Mouse (Mus musculus): ENCODE measurements around the gene Hoxb13. TPM values are rescaled to one million over a fixed set of nuclear protein-coding genes. Genes with fewer than 3 reads are reported as not detected.

The Hoxb13 gene
- total RNA-seq, 1 experiment from 2014 or later = not detected

DNA sequence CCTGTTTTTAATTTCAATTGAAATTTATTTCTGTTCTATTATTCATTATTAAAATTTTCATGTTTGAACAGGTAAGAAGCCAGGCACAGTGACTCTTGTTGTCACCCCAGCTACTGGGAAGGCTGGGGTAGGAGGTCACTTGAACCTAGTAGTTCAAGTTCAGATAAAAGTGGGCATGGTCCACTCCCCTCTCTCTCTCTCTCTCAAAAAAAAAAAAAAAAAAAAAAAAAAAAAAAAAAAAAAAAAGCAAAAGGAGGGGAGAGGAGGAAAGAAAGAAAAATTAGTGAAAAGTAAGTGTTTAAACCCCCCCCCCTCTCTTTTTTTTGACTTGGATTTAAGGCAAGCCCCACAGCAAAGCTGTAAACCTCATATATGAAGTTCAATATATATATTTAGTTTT, 9.9 kb upstream of the Hoxb13 start:
- ATAC-seq (ENCODE audit: extremely low read depth, insufficient number of reproducible peaks, low FRiP score, poor library complexity, severe bottlenecking) = no peak

DNA sequence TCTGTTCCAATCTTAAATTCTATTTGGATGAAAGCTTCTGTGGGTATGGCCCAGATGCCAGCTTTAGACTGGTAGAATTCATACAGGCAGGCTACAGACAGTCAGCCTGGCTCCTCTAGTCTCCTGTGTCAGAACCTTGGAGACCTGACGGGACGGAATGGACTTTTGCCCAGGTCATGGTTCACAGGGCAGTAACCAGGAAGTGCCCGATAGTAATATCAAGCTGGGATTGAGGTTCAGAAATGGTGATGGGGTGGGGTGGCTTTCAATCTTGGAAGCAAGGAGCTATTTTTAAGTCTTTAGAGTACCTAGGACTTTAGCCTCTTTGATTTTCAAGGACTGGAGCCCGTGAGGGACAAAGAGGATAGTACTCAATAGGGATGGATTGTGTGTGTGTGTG, 6.8 kb upstream of the Hoxb13 start:
- ATAC-seq (ENCODE audit: extremely low read depth, insufficient number of reproducible peaks, low FRiP score, poor library complexity, severe bottlenecking) = no peak

DNA sequence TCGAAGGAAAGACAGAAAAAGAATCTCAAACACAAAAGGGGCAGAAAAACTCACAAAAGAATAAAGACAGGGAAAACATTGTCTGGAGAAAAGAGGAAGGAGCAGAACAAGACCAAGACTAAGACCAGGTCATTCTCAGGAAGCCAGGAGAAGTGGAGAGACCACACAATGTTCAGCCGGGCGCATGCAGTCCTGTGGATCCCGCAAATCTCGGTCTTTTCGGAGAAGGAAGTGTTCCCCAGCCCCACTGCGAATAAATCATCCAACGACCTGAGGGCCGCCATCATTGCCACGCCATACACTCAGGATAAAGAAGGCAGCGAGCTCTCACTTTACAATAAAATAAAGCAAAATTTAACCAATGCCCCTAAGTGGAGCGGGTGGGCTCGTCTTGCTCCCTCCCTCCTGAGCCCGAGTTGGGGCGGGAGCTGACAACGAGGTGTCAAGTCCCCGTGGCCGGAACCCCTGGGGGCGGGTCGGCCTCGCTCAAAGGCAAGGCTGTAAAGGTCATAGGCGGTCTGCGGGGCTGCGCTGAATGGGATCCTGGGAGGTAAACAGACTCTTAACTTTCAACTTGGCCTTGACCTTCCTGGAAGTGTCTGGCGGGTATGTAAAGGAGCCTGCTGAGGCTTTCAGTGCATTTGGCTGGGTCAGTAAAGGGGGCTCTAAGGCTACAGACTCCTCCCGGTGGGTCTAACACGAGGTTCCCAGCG, 4.2 kb upstream of the Hoxb13 start:
- no peak for ATAC-seq (ENCODE audit: extremely low read depth, insufficient number of reproducible peaks, low FRiP score, poor library complexity, severe bottlenecking)

- no peak for ATAC-seq (ENCODE audit: extremely low read depth, insufficient number of reproducible peaks, low FRiP score, poor library complexity, severe bottlenecking)
Measured at GRCm38 (mm10) chr11:96191132-96191531, 3.0 kb upstream of the Hoxb13 start.

- ATAC-seq (ENCODE audit: extremely low read depth, insufficient number of reproducible peaks, low FRiP score, poor library complexity, severe bottlenecking) = no peak
Measured at GRCm38 (mm10) chr11:96194401-96194710, 240 bp downstream of the Hoxb13 start.

DNA sequence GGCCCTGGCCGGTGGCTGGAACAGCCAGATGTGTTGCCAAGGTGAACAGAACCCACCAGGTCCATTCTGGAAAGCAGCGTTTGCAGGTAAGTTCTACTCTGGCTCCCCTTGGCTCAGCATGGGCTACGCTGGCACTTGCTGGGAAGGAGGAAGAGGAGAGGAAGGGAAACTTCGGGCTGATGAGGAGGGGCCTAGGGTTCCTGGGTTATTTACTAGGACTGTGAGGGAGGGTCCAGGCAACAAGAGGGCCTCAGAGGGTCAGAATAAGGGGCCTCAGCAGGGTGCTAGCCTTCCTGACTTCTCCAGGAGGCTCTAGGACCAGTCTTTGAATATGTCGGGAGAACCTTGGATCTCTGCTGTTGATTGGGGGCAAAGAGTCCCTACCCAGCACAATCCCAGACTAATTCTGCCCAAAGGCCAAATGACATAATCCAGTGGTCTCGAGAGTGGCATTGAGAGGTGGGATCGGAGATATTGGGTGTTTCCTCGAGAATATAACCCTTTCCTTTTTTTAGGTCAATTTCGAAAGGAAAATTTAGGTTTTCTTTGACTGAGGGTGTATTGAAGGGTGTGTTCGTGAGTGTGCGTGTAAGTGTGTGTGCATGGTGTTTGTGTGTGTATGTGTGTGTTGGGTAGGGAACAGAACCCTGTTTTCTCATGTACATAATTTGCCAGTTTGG, 985 bp downstream of the Hoxb13 start:
- ATAC-seq (ENCODE audit: extremely low read depth, insufficient number of reproducible peaks, low FRiP score, poor library complexity, severe bottlenecking) = no peak

DNA sequence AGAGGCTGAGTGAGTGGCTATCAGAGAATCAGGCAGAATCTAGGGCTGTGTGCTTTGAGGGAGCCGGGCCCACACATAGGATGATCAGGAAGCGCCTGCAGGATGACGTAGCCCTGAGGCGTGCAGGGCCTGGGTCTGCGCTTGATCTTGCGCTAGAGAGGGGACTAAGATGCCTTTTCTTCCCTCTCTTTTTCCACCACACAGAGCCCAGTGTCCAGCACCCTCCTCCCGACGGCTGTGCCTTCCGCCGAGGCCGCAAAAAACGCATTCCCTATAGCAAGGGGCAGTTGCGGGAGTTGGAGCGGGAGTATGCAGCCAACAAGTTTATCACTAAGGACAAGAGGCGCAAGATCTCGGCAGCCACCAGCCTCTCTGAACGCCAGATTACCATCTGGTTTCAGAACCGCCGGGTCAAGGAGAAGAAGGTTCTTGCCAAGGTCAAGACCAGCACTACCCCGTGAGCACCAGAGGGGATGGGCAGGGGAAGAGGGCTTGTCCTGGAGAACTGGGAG, 1.7 kb downstream of the Hoxb13 start:
- no peak for ATAC-seq (ENCODE audit: extremely low read depth, insufficient number of reproducible peaks, low FRiP score, poor library complexity, severe bottlenecking)

DNA sequence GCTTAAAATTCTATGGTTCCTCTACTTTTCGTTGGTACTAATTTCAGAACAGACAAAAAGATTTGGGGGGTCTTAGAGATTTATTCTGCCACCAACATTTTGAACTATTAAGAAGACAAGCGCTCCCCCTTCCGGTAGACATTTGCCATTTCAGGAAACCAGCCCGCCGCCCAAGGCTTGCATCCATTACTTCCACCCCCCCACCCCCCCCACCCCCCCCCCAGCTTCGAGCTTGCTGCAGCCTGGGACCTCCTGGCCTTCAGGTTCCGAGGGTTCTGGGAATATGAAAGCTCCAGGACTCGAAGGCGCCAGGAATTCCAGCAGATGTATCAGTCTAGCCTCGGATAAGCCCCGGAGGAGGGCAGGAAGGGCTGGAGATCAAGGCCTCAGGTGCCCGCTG, 4.5 kb downstream of the Hoxb13 start:
- no peak for ATAC-seq (ENCODE audit: extremely low read depth, insufficient number of reproducible peaks, low FRiP score, poor library complexity, severe bottlenecking)

GRCm38 (mm10) chr11:96199181-96200086, 5.3 kb downstream of the Hoxb13 start:
- no peak for ATAC-seq (ENCODE audit: extremely low read depth, insufficient number of reproducible peaks, low FRiP score, poor library complexity, severe bottlenecking)

- no peak for ATAC-seq (ENCODE audit: extremely low read depth, insufficient number of reproducible peaks, low FRiP score, poor library complexity, severe bottlenecking)
Measured at GRCm38 (mm10) chr11:96200183-96200655, 6.1 kb downstream of the Hoxb13 start.

GRCm38 (mm10) chr11:96201741-96202140, 7.6 kb downstream of the Hoxb13 start:
- no peak for ATAC-seq (ENCODE audit: extremely low read depth, insufficient number of reproducible peaks, low FRiP score, poor library complexity, severe bottlenecking)

DNA sequence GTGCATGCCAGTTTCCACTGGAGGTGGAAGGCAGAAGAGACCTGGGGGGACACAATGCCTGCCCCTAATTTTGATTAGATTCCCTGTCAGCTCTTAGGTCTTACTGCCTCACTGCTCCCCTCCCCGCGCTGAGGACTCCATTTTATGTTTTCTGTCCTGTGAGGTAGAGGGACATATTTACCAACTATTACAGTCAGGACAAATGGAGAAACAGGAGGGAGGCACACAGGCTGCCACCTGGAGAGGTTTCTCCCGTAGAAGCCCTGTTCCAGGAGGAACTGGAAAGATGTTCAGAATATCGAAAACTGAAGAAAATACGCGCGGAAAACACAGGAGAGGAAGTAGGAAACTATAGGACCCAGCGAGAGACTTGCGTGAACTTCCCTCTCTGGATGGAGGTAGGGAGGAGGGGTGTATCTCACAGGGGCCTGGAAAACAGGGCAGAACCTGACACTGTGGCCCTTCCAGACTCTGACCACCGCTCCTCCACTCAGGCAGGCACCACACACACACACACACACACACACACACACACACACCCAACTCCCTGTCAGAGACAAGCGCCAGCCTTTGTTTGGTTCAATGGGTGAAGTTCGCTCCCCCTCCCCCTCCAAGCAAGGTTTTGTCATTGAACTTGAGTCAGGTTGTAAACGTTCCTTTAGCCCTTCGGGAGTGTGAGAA, 8.4 kb downstream of the Hoxb13 start:
- ATAC-seq (ENCODE audit: extremely low read depth, insufficient number of reproducible peaks, low FRiP score, poor library complexity, severe bottlenecking) = no peak

- ATAC-seq (ENCODE audit: extremely low read depth, insufficient number of reproducible peaks, low FRiP score, poor library complexity, severe bottlenecking) = no peak
Measured at GRCm38 (mm10) chr11:96203182-96203788, 9.2 kb downstream of the Hoxb13 start.

DNA sequence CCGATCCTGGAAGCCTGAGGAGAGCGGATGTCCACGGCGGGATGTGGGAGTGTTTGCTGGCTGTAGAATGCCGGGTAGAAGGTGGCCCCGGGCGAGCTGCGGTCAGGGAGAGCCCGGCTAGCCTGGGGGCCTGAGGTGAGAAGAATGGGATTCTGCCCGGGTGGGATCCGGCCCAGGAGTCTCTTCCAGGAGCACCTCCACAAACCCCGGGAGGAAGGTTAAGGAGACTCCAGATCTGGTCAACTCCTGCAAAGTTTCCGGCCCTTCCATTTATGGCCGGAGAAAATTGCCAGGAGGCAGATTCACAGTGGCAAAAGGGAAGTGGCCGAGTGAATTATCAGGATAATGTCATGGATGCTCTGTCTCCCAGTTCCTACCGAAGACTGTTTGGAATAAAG, 9.7 kb downstream of the Hoxb13 start:
- no peak for ATAC-seq (ENCODE audit: extremely low read depth, insufficient number of reproducible peaks, low FRiP score, poor library complexity, severe bottlenecking)

DNA sequence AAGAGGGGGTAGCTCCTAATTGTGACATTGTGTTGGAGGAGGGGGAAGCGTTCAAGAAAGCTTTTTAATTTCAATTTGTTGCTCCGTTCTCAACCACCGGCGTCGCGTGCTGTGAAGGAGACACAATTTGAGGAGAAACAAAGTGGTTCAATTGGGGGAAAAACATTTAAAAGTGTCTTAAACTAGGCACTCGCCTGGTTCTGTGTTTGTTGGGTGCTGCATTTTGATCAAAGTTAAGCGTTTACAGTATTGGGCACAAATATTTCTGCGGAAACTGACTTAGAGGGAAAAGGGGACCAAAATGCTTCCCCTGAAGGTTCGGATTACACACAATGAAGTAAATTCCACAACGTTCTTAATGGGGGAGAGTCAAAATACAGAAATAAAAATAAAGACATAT, 10.2 kb downstream of the Hoxb13 start:
- ATAC-seq (ENCODE audit: extremely low read depth, insufficient number of reproducible peaks, low FRiP score, poor library complexity, severe bottlenecking) = no peak

DNA sequence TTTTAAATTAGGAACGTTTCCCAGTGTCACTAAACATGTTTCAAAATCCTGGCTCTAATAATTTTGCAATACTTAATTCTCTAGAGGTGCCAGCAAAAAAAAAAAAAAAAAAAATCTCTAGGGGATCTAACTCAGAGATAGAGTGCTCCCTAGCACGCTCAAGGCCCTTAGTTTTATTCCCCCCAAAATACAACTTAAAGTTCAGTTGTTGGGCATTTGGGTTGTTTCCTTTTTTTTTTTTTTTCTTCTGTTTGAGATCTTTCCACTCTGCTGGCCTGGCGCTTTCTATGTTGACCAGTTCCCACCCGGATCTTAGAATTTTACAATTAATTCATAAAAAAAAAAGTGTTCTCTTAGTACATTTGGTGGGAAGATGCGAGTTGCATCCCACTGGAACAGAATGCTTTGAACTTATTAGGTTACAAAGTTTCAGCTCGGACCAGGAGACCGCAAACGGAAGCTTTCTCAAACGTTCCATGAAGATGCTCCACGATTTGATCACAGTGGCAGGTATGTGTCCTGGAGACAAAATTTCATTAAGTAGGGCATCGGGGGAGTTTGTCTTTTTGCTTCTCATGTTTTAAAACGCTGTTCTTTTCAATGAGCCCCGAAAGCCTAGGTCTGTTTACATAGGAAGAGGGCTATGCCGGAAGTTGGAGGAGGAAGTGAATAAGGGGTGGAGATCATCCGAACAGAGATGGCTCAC, 11.5 kb downstream of the Hoxb13 start:
- ATAC-seq (ENCODE audit: extremely low read depth, insufficient number of reproducible peaks, low FRiP score, poor library complexity, severe bottlenecking) = no peak

- ATAC-seq (ENCODE audit: extremely low read depth, insufficient number of reproducible peaks, low FRiP score, poor library complexity, severe bottlenecking) = no peak
Measured at GRCm38 (mm10) chr11:96223813-96224212, 29.7 kb downstream of the Hoxb13 start.

- ATAC-seq (ENCODE audit: extremely low read depth, insufficient number of reproducible peaks, low FRiP score, poor library complexity, severe bottlenecking) = no peak
Measured at GRCm38 (mm10) chr11:96227676-96228075, 33.6 kb downstream of the Hoxb13 start.
